Mouse (Mus musculus): ENCODE data around the gene Antxr1. TPM values are rescaled to one million over a fixed set of nuclear protein-coding genes. Genes with fewer than 3 reads are reported as not detected.

Gene Antxr1
- polyA plus RNA-seq, 1 experiment from 2014 or later: 7.4 TPM

DNA sequence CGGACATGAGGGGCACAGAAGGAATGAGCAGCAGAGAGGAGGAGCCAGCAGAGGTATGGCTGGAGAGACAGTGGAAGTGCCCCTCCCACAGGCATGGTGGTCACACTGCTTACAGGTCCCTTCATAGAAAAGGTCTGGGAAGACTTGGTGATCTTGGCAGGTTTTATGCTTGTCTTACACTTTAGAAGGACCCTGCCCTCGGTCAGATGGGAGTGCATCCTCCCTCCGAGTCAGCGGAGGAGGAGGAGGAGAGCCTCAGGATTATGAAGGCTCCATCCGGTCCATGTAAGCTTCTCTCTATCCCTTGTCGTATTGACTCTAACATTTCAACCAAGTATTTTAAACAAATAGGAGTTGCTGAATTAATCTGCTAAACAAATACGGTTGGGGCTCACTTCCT, 65.7 kb downstream of the Antxr1 start:
- H3K27ac ChIP-seq (ENCODE audit: low read depth, low read length): no peak overlapping the region
- no peak overlapping the region for H3K4me3 ChIP-seq (ENCODE audit: low read depth, low read length)
- H3K27me3 ChIP-seq (ENCODE audit: control insufficient read depth, insufficient read depth, low read length): no peaks in the 10 kb centered on the region
- peaks cover 9% of the 10 kb centered on the region; the same call in 1 of the 2 replicates for H3K36me3 ChIP-seq (ENCODE audit: control insufficient read depth, insufficient read depth, low read length)
- WGBS: 77% methylated on average over 7 of the region's 7 CpGs
- no peak for DNase-seq (ENCODE audit: low spot score)
- no peaks in the 10 kb centered on the region for H3K9me3 ChIP-seq (ENCODE audit: control insufficient read depth, low read length)
- no peak overlapping the region for H3K9ac ChIP-seq (ENCODE audit: low read depth, low read length)
- no peak overlapping the region for H3K4me2 ChIP-seq (replicated peaks; ENCODE audit: low read depth, low read length)
- no peak for ATAC-seq (ENCODE audit: low FRiP score)
- H3K4me1 ChIP-seq (replicated peaks; ENCODE audit: control insufficient read depth, insufficient read depth, low read length): no peaks in the 10 kb centered on the region

DNA sequence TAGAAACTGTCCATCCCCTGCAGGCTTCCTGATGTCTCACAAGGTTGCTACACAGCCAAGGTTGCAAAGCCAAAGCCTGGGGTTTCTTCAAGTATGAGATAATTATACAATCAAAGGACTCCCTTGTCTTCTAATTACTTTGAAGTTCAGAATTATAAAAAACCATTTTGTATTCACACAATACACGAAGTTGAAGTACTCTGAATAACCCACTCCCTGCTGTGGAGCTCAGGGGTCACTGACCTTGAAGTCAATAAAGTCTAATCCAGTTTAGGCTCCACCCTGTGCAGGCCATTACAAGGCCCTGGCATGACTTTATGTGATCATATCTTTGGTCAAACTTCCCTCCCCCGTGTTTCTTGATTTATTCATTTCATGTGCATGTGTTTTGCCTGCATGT, 73.0 kb downstream of the Antxr1 start:
- H3K27ac ChIP-seq (ENCODE audit: low read depth, low read length): no peak overlapping the region
- 45% methylated on average over 2 of the region's 2 CpGs for WGBS
- no peaks in the 10 kb centered on the region for H3K27me3 ChIP-seq (ENCODE audit: control insufficient read depth, insufficient read depth, low read length)

DNA sequence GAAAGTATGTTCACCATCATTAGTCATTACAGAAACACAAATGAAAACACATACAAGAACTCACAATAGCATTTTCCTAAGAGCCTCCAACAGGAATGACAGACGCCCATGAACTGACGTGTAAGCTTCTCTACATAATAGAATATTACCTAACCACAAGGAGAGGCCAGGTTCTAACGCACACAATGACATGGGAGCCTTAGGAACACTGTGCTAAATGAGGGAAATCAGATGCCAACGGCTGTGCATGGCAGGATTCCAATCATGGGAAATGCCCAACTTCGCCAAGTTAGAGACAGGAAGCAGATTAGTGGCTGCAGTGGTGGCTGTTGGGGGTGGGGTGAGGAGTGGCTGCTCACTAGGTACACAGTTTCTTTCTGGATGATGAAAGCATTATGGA, 76.6 kb downstream of the Antxr1 start:
- ATAC-seq (ENCODE audit: low FRiP score) (no peak), DNase-seq (ENCODE audit: low spot score) (no peak)
- Histone ChIP-seq H3K4me2 (replicated peaks; ENCODE audit: low read depth, low read length) (no peak overlapping the region), H3K4me1 (replicated peaks; ENCODE audit: control insufficient read depth, insufficient read depth, low read length) (no peaks in the 10 kb centered on the region), H3K9me3 (ENCODE audit: control insufficient read depth, low read length) (no peaks in the 10 kb centered on the region), H3K36me3 (ENCODE audit: control insufficient read depth, insufficient read depth, low read length) (no peaks in the 10 kb centered on the region), H3K27me3 (ENCODE audit: control insufficient read depth, insufficient read depth, low read length) (no peaks in the 10 kb centered on the region), H3K9ac (ENCODE audit: low read depth, low read length) (no peak overlapping the region), H3K27ac (ENCODE audit: low read depth, low read length) (no peak overlapping the region), H3K4me3 (ENCODE audit: low read depth, low read length) (no peak overlapping the region)
- WGBS: 83% methylated on average over 5 of the region's 5 CpGs

More for the DNA sequence above, 73.0 kb downstream of the Antxr1 start:
- no peak for ATAC-seq (ENCODE audit: low FRiP score)
- Histone ChIP-seq H3K9me3 (ENCODE audit: control insufficient read depth, low read length) (no peaks in the 10 kb centered on the region), H3K9ac (ENCODE audit: low read depth, low read length) (no peak overlapping the region), H3K4me2 (replicated peaks; ENCODE audit: low read depth, low read length) (no peak overlapping the region), H3K4me3 (ENCODE audit: low read depth, low read length) (no peak overlapping the region), H3K4me1 (replicated peaks; ENCODE audit: control insufficient read depth, insufficient read depth, low read length) (no peaks in the 10 kb centered on the region), H3K36me3 (ENCODE audit: control insufficient read depth, insufficient read depth, low read length) (no peaks in the 10 kb centered on the region)
- DNase-seq (ENCODE audit: low spot score): no peak

DNA sequence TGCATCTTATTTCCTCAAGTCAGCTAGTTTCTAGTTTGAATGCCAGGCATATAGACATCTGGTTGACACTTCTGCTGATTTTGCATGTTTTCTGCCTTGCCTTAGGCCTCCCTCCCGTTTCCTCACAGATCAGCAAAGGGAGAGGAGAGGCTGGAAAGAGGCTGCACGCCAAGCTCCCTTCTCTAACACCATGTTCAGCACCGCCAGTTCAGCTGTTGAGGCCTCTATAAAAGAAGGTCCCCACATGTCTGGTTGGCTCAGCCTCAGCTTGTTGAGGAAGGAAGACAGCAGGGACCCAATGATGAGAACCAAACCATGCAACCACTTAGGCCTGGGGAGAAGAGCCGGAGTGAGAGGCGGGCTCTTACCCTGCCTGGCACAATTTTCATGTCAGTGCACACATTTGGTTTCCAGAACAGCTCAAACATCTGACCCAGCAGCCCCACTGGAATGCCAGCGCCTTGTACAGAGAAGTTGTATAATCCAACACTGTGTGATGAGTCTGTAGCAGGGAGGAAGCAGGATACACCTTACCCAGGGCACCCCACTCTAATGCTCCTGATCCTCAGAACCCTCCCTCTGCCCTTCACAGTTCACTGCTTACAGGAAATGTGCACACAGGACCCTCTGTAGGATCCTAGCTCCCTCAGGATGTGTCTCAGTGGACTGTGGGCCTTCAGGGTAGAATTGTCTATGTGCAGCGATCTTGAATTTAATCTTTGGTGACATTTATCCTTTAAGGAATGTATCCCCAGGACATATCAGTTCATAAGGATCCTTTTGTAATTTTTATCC, 77.4 kb downstream of the Antxr1 start:
- H3K4me2 ChIP-seq (replicated peaks; ENCODE audit: low read depth, low read length): no peak overlapping the region
- ATAC-seq (ENCODE audit: low FRiP score): no peak

DNA sequence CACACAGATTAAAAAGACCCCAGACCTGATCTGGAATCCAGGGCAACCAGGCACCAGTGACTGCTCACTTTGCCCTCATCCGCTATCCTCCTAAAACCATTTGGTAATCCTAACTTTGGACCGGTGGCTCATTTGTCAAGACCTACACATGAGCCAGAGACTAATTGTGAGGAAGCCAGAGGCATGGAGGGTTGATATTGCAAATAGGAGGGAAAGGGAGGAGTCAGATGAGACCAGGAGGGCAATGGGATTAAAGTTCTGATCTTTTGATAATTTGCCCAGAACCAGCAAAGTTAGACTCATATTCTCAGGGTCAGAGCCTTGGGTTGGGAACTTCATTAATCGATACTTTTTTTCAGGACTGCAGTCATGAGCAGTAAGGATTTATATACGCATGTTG, 78.2 kb downstream of the Antxr1 start:
- H3K36me3 ChIP-seq (ENCODE audit: control insufficient read depth, insufficient read depth, low read length): no peaks in the 10 kb centered on the region

More for the DNA sequence above, 77.4 kb downstream of the Antxr1 start:
- Histone ChIP-seq H3K9me3 (ENCODE audit: control insufficient read depth, low read length) (no peaks in the 10 kb centered on the region), H3K27me3 (ENCODE audit: control insufficient read depth, insufficient read depth, low read length) (no peaks in the 10 kb centered on the region), H3K4me3 (ENCODE audit: low read depth, low read length) (no peak overlapping the region), H3K4me1 (replicated peaks; ENCODE audit: control insufficient read depth, insufficient read depth, low read length) (no peaks in the 10 kb centered on the region), H3K9ac (ENCODE audit: low read depth, low read length) (no peak overlapping the region), H3K27ac (ENCODE audit: low read depth, low read length) (no peak overlapping the region), H3K36me3 (ENCODE audit: control insufficient read depth, insufficient read depth, low read length) (no peaks in the 10 kb centered on the region)
- 86% methylated on average over 7 of the region's 7 CpGs for WGBS
- no peak for DNase-seq (ENCODE audit: low spot score)

DNA sequence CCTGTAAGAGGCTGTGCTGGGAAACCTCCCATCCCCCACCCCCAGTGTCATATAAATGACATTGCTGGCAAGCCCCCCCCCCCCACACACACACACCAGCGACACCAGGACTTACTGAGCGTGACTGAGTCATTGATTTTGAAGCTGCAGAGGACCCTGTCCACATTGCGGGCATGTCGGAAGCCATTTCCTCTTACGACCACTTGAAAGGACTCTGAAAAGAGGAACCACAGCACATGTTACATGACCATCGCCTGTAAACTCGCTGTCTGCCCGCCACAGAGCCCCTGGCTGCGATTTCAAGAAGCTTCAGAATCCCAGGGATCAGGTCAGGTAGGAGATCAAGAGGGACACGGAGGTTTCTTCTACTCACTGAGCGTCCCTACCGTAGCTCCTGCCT, 80.0 kb downstream of the Antxr1 start:
- ATAC-seq (ENCODE audit: low FRiP score) (no peak), DNase-seq (ENCODE audit: low spot score) (no peak)
- Histone ChIP-seq H3K36me3 (ENCODE audit: control insufficient read depth, insufficient read depth, low read length) (no peaks in the 10 kb centered on the region), H3K4me1 (replicated peaks; ENCODE audit: control insufficient read depth, insufficient read depth, low read length) (no peaks in the 10 kb centered on the region), H3K9ac (ENCODE audit: low read depth, low read length) (no peak overlapping the region), H3K4me3 (ENCODE audit: low read depth, low read length) (no peak overlapping the region), H3K9me3 (ENCODE audit: control insufficient read depth, low read length) (no peaks in the 10 kb centered on the region), H3K27ac (ENCODE audit: low read depth, low read length) (no peak overlapping the region), H3K4me2 (replicated peaks; ENCODE audit: low read depth, low read length) (no peak overlapping the region), H3K27me3 (ENCODE audit: control insufficient read depth, insufficient read depth, low read length) (no peaks in the 10 kb centered on the region)
- WGBS: 82% methylated on average over 12 of the region's 12 CpGs

More for the DNA sequence above, 78.2 kb downstream of the Antxr1 start:
- H3K4me2 ChIP-seq (replicated peaks; ENCODE audit: low read depth, low read length): no peak overlapping the region
- no peak overlapping the region for H3K4me3 ChIP-seq (ENCODE audit: low read depth, low read length)
- no peaks in the 10 kb centered on the region for H3K27me3 ChIP-seq (ENCODE audit: control insufficient read depth, insufficient read depth, low read length)
- ATAC-seq (ENCODE audit: low FRiP score) (no peak), DNase-seq (ENCODE audit: low spot score) (no peak)
- no peaks in the 10 kb centered on the region for H3K9me3 ChIP-seq (ENCODE audit: control insufficient read depth, low read length)
- 95% methylated on average over 4 of the region's 4 CpGs for WGBS
- H3K4me1 ChIP-seq (replicated peaks; ENCODE audit: control insufficient read depth, insufficient read depth, low read length): no peaks in the 10 kb centered on the region
- H3K27ac ChIP-seq (ENCODE audit: low read depth, low read length): no peak overlapping the region
- H3K9ac ChIP-seq (ENCODE audit: low read depth, low read length): no peak overlapping the region

DNA sequence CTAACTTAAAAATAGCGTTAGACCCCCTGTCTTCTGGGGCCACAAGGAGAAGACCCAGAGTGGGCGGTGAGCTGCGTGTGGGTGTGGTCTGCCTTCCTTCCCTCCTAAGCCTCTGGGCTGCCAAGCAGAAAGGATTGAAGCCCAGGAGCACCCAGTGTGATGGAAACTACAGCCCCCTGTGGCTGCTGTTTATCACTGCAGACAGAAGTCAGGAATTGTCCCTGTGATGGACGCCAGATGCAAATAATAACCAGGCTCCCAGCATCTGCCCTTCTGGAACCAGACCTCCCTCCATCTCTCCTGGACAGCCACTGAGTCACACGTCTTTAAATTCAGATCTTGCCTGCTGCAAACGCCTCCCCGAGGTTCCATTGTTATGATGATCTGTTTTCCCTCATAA, 80.9 kb downstream of the Antxr1 start:
- H3K9ac ChIP-seq (ENCODE audit: low read depth, low read length): no peak overlapping the region
- H3K27ac ChIP-seq (ENCODE audit: low read depth, low read length): no peak overlapping the region
- H3K27me3 ChIP-seq (ENCODE audit: control insufficient read depth, insufficient read depth, low read length): no peaks in the 10 kb centered on the region
- no peaks in the 10 kb centered on the region for H3K9me3 ChIP-seq (ENCODE audit: control insufficient read depth, low read length)
- H3K4me3 ChIP-seq (ENCODE audit: low read depth, low read length): no peak overlapping the region
- 27% methylated on average over 7 of the region's 7 CpGs for WGBS
- no peaks in the 10 kb centered on the region for H3K4me1 ChIP-seq (replicated peaks; ENCODE audit: control insufficient read depth, insufficient read depth, low read length)
- H3K4me2 ChIP-seq (replicated peaks; ENCODE audit: low read depth, low read length): no peak overlapping the region
- no peaks in the 10 kb centered on the region for H3K36me3 ChIP-seq (ENCODE audit: control insufficient read depth, insufficient read depth, low read length)
- ATAC-seq (ENCODE audit: low FRiP score) (no peak), DNase-seq (ENCODE audit: low spot score) (peak; percentile 27)

DNA sequence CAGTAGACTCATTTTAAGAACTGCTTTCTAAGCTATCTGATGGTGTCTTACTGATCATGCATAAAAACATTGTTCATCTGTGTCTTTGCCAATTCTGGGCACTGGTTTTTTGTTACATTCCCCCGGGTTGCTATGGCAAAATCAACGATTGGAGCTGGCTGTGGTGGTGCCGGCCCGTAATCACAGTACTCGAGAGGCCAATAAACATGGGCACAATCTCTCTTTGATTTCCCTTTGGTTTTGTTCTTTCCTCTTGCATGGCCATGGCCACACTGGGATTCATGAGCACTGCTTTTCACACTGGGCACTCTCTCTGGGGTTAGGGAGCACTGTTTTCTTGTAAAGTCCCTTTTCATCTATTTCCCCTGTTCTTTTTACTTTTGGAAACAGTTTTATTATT, 83.9 kb downstream of the Antxr1 start:
- ATAC-seq (ENCODE audit: low FRiP score) (no peak), DNase-seq (ENCODE audit: low spot score) (no peak)
- no peak overlapping the region for H3K4me3 ChIP-seq (ENCODE audit: low read depth, low read length)
- no peak overlapping the region for H3K9ac ChIP-seq (ENCODE audit: low read depth, low read length)
- no peak overlapping the region for H3K4me2 ChIP-seq (replicated peaks; ENCODE audit: low read depth, low read length)
- no peaks in the 10 kb centered on the region for H3K4me1 ChIP-seq (replicated peaks; ENCODE audit: control insufficient read depth, insufficient read depth, low read length)
- no peaks in the 10 kb centered on the region for H3K27me3 ChIP-seq (ENCODE audit: control insufficient read depth, insufficient read depth, low read length)
- H3K27ac ChIP-seq (ENCODE audit: low read depth, low read length): no peak overlapping the region
- H3K36me3 ChIP-seq (ENCODE audit: control insufficient read depth, insufficient read depth, low read length): no peaks in the 10 kb centered on the region
- 68% methylated on average over 5 of the region's 5 CpGs for WGBS
- H3K9me3 ChIP-seq (ENCODE audit: control insufficient read depth, low read length): no peaks in the 10 kb centered on the region

DNA sequence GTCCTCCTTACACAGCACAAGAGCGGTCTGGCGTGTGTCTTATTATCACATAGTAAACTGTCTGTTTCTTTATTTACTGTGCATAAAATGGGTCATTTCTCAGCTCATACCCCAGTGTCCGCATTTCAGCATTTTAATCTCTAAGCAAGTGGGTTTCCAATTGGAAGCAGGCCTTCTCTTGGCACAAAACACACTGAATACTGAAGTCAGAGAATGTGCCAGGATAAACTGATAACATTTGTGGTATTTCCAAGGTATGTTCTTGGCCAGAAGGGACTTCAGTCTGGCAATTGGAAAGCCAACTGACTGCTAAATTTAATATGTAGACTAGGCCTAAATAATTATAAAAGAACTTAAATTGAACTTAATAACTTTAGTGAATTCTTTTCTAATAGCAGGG, 84.9 kb downstream of the Antxr1 start:
- no peaks in the 10 kb centered on the region for H3K9me3 ChIP-seq (ENCODE audit: control insufficient read depth, low read length)
- H3K4me1 ChIP-seq (replicated peaks; ENCODE audit: control insufficient read depth, insufficient read depth, low read length): no peaks in the 10 kb centered on the region
- H3K9ac ChIP-seq (ENCODE audit: low read depth, low read length): no peak overlapping the region
- no peaks in the 10 kb centered on the region for H3K36me3 ChIP-seq (ENCODE audit: control insufficient read depth, insufficient read depth, low read length)
- H3K27ac ChIP-seq (ENCODE audit: low read depth, low read length): no peak overlapping the region
- no peaks in the 10 kb centered on the region for H3K27me3 ChIP-seq (ENCODE audit: control insufficient read depth, insufficient read depth, low read length)
- no peak overlapping the region for H3K4me2 ChIP-seq (replicated peaks; ENCODE audit: low read depth, low read length)
- ATAC-seq (ENCODE audit: low FRiP score): no peak
- no peak overlapping the region for H3K4me3 ChIP-seq (ENCODE audit: low read depth, low read length)
- 97% methylated on average over 3 of the region's 3 CpGs for WGBS
- DNase-seq (ENCODE audit: low spot score): no peak

Data from hindbrain, embryonic 11.5 days (tissue).